Mouse (Mus musculus) embryonic facial prominence, embryonic 13.5 days (tissue): Measurements from ENCODE around the gene Bglap2. TPM values are rescaled to one million over a fixed set of nuclear protein-coding genes. Genes with fewer than 3 reads are reported as not detected.

Experiments used
- ATAC-seq: fragments of 200-750 bp; cut with Nextera tagmentation; 2 replicates; pipeline ENCODE4 v1.8.0; 2017; ENCODE audit warnings: low read depth; ENCODE audit not compliant: insufficient number of reproducible peaks, insufficient read depth, low FRiP score, low TSS enrichment
- H3K27ac ChIP-seq: fragments of 300-500 bp; sonication (generic); 2 replicates; pipeline ENCODE4 v1.5.1; 2015; ENCODE audit warnings: moderate library complexity, mild to moderate bottlenecking, inconsistent platforms
- H3K27me3 ChIP-seq: fragments of 300-500 bp; sonication (generic); 2 replicates; pipeline ENCODE4 v1.6.1; 2015; ENCODE audit warnings: mild to moderate bottlenecking, inconsistent platforms
- H3K36me3 ChIP-seq: fragments of 300-500 bp; sonication (generic); 2 replicates; pipeline ENCODE4 v1.6.1; 2015; ENCODE audit warnings: mild to moderate bottlenecking, inconsistent platforms
- H3K4me1 ChIP-seq: fragments of 300-500 bp; sonication (generic); 2 replicates; pipeline ENCODE4 v1.6.1; 2015; ENCODE audit warnings: inconsistent platforms
- H3K4me2 ChIP-seq: fragments of 300-500 bp; sonication (generic); 2 replicates; pipeline ENCODE4 v1.6.1; 2015; ENCODE audit warnings: moderate library complexity, mild to moderate bottlenecking, inconsistent platforms
- H3K4me3 ChIP-seq: fragments of 300-500 bp; sonication (generic); 2 replicates; pipeline ENCODE4 v1.5.1; 2015; ENCODE audit warnings: mild to moderate bottlenecking, inconsistent platforms
- H3K9ac ChIP-seq: fragments of 300-500 bp; sonication (generic); 2 replicates; pipeline ENCODE4 v1.6.1; 2015; ENCODE audit warnings: mild to moderate bottlenecking, inconsistent platforms
- H3K9me3 ChIP-seq: fragments of 300-500 bp; sonication (generic); 2 replicates; pipeline ENCODE4 v1.6.1; 2016; ENCODE audit warnings: inconsistent platforms
- WGBS: fragments of 180-500 bp; shearing (Covaris S2); methylation state at CpG from one replicate; pipeline ENCODE4 v1.1.7; 2015; ENCODE audit warnings: mixed read lengths; 5-methylcytosine and 5-hydroxymethylcytosine counted together
- polyA plus RNA-seq: library from polyadenylated mRNA; unstranded; fragments of >200 nt; fragmentation: Nextera tagmentation; extraction: Ambion mirVana; gene quantifications from 2 replicates; pipeline ENCODE4 v1.2.1, GENCODE M21; 2015

The Bglap2 gene
- polyA plus RNA-seq, 1 experiment from 2014 or later, result 0.58 TPM

- no peak overlapping the region for H3K9ac ChIP-seq
- no peak overlapping the region for H3K4me2 ChIP-seq
- ATAC-seq, result no peak
- no peaks in the 10 kb centered on the region for H3K9me3 ChIP-seq
- peaks cover 44% of the 10 kb centered on the region for H3K36me3 ChIP-seq
- no peak overlapping the region for H3K4me3 ChIP-seq
- WGBS, result 42% methylated on average over 4 of the region's 4 CpGs
- peaks cover 28% of the 10 kb centered on the region for H3K27me3 ChIP-seq
- H3K27ac ChIP-seq, result peak overlapping the region; percentile 39
- H3K4me1 ChIP-seq, result peaks cover 10% of the 10 kb centered on the region
Measured at GRCm38 (mm10) chr3:88363700-88364099, 14.8 kb downstream of the Bglap2 start.

DNA sequence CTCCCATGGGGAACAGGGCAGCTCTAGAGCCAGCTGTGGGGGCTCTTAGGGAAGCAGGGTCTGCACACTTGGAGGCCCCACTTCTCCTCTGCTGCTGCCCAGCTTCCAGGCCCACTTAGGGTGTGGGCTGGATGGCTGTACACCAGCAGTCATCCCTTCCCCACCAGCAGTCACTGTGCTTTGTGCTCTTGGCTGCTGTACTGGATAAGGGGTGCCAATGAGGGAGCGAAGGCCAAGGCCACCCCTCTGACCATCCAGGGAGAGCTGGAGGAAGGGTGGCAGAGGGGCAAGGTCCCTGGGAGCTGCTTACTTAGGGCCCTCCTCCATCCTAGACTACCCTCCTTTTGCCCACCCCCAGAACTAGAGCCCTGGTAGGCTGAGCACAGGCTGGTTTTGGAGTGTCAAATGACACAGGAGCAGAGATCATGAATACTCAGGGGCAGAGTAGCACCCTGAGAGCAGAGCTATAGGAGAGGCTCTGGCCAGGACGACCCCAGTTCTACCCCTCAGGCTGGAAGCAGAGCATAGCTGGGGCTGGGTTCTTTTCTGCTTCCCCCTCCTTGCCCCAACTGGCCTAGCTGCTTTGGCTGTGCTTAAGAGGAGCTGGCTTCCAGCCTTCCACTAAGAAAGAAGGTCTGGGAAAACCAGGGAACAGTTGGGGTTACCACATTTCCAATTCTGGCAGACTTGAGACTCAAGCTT, 16.7 kb downstream of the Bglap2 start:
- Histone ChIP-seq H3K9ac (no peak overlapping the region), H3K4me3 (no peak overlapping the region), H3K36me3 (peaks cover 63% of the 10 kb centered on the region), H3K9me3 (no peaks in the 10 kb centered on the region), H3K4me1 (peaks cover 10% of the 10 kb centered on the region), H3K4me2 (no peak overlapping the region), H3K27me3 (peaks cover 28% of the 10 kb centered on the region), H3K27ac (no peak overlapping the region; the same call in 1 of the 2 replicates)
- 85% methylated on average over 2 of the region's 2 CpGs for WGBS
- ATAC-seq, result no peak

GRCm38 (mm10) chr3:88361096-88361495, 17.4 kb downstream of the Bglap2 start:
- no peak for ATAC-seq
- peaks cover 10% of the 10 kb centered on the region for H3K4me1 ChIP-seq
- no peak overlapping the region for H3K4me3 ChIP-seq
- peaks cover 70% of the 10 kb centered on the region for H3K36me3 ChIP-seq
- H3K9me3 ChIP-seq, result no peaks in the 10 kb centered on the region
- 81% methylated on average over 6 of the region's 6 CpGs for WGBS
- H3K27me3 ChIP-seq, result peaks cover 23% of the 10 kb centered on the region
- no peak overlapping the region for H3K4me2 ChIP-seq
- no peak overlapping the region for H3K9ac ChIP-seq
- no peak overlapping the region for H3K27ac ChIP-seq

DNA sequence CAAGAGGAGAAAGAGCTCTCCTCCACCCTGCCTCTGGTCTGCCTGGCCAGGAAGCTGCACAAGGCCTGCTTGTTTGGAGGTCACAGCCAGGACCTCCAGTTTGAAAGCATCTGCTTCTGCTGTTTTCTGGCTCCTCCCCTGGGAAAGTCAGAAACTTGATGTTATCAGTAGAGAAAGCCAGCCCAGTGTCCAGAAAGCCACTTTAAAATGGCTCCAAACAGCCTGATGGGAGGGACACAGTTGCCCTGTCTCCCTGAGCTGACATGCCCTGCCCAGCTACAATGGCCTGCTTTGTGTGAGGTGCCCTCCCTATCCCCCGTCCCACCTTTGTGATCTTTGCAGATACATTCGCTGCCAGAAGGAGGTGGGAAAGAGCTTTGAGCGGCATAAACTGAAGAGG, 18.5 kb downstream of the Bglap2 start:
- peak overlapping the region; percentile 22; the same call in 1 of the 2 replicates for H3K27ac ChIP-seq
- WGBS, result 36% methylated on average over 3 of the region's 3 CpGs
- no peak for ATAC-seq

GRCm38 (mm10) chr3:88359584-88359983, 18.9 kb downstream of the Bglap2 start:
- H3K4me2 ChIP-seq, result no peak overlapping the region
- peaks cover 7% of the 10 kb centered on the region for H3K4me1 ChIP-seq
- peaks cover 85% of the 10 kb centered on the region for H3K36me3 ChIP-seq
- 60% methylated on average over 5 of the region's 5 CpGs for WGBS
- H3K27me3 ChIP-seq, result peaks cover 8% of the 10 kb centered on the region
- no peaks in the 10 kb centered on the region for H3K9me3 ChIP-seq
- no peak overlapping the region for H3K4me3 ChIP-seq
- no peak for ATAC-seq
- peak overlapping the region; percentile 51 for H3K9ac ChIP-seq
- peak overlapping the region; percentile 22; the same call in 1 of the 2 replicates for H3K27ac ChIP-seq

More for the DNA sequence above, 18.5 kb downstream of the Bglap2 start:
- peaks cover 81% of the 10 kb centered on the region for H3K36me3 ChIP-seq
- H3K4me2 ChIP-seq, result no peak overlapping the region
- H3K4me3 ChIP-seq, result no peak overlapping the region
- no peaks in the 10 kb centered on the region for H3K9me3 ChIP-seq
- H3K27me3 ChIP-seq, result peaks cover 12% of the 10 kb centered on the region
- peaks cover 10% of the 10 kb centered on the region for H3K4me1 ChIP-seq
- peak overlapping the region; percentile 51 for H3K9ac ChIP-seq

DNA sequence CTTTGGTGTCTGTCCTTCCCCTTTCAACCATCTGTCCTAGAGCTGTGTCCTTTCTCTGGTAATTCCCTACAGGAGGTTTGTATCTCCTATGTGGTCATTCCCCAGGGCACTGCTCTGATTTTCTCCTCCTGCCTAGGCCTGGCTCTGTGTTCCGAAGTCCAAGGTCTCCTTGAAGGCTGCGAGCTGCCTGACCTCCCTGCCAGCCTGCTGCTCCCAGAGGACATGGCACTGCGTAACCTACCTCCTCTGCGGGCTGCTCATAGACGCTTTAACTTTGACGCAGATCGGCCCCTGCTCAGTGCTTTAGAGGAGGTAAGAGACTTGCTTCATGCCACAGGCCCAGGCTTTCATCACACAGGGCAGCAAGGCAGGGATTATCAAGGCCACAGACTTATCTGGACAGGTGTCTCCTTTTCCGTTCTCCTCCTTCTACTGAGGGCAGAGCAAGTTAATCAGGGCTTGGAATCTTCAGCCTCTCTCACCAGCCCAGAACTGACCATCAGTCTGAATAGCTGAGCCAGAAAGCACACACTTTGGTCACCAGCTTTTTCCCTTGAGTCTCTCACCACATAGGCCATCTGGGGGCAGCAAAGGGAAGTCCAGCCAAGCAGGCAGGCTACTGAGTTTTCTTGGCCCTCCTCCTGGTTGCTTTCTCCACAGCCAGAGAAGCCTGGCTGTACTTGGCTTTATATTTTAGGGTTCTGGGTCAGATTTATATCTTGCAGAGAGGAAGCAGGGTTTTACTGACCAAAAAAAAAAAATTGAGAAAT, 23.9 kb downstream of the Bglap2 start:
- H3K9me3 ChIP-seq, result no peaks in the 10 kb centered on the region
- no peak for ATAC-seq
- no peak overlapping the region for H3K4me3 ChIP-seq
- H3K4me2 ChIP-seq, result no peak overlapping the region
- 94% methylated on average over 8 of the region's 8 CpGs for WGBS
- H3K27ac ChIP-seq, result peak overlapping the region; percentile 16; the same call in 1 of the 2 replicates
- H3K27me3 ChIP-seq, result no peaks in the 10 kb centered on the region
- no peaks in the 10 kb centered on the region for H3K4me1 ChIP-seq
- H3K9ac ChIP-seq, result no peak overlapping the region
- peaks cover 99% of the 10 kb centered on the region for H3K36me3 ChIP-seq

GRCm38 (mm10) chr3:88352907-88353306, 25.6 kb downstream of the Bglap2 start:
- WGBS, result 97% methylated on average over 9 of the region's 9 CpGs
- Histone ChIP-seq H3K27ac (no peak overlapping the region), H3K9me3 (no peaks in the 10 kb centered on the region), H3K36me3 (peaks cover 99% of the 10 kb centered on the region), H3K9ac (no peak overlapping the region), H3K4me3 (no peak overlapping the region), H3K4me2 (no peak overlapping the region), H3K27me3 (no peaks in the 10 kb centered on the region), H3K4me1 (no peaks in the 10 kb centered on the region)
- ATAC-seq, result no peak

DNA sequence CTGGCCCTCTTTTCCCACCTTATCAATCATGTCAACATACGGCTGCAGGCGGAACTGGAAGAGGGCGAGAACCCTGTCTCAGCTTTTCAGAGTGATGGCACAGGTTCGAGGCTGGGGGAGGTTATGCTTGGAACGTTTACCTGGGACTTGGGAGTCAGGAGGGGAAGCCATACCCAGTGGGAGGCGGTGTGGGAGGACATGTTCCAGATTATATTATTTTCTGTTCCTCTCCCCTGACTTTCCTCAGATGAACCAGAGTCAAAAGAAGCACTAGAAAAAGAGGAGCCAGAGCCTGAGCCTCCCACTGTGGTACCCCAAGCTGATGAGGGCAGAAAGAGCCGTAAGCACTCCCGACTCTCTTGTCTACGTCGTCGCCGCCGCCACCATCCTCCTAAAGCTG, 27.8 kb downstream of the Bglap2 start:
- no peak overlapping the region for H3K27ac ChIP-seq
- H3K9me3 ChIP-seq, result no peaks in the 10 kb centered on the region
- no peaks in the 10 kb centered on the region for H3K27me3 ChIP-seq
- H3K4me2 ChIP-seq, result no peak overlapping the region
- no peak overlapping the region for H3K9ac ChIP-seq
- no peaks in the 10 kb centered on the region for H3K4me1 ChIP-seq
- no peak overlapping the region for H3K4me3 ChIP-seq
- H3K36me3 ChIP-seq, result peaks cover 99% of the 10 kb centered on the region
- WGBS, result 92% methylated on average over 13 of the region's 13 CpGs
- ATAC-seq, result no peak

GRCm38 (mm10) chr3:88339006-88339405, 39.5 kb downstream of the Bglap2 start:
- WGBS, result 80% methylated on average over 3 of the region's 3 CpGs
- H3K4me1 ChIP-seq, result peaks cover 26% of the 10 kb centered on the region
- H3K36me3 ChIP-seq, result peaks cover 31% of the 10 kb centered on the region
- H3K27ac ChIP-seq, result no peak overlapping the region; the same call in 1 of the 2 replicates
- H3K4me2 ChIP-seq, result no peak overlapping the region
- H3K9ac ChIP-seq, result no peak overlapping the region
- no peak for ATAC-seq
- no peak overlapping the region for H3K4me3 ChIP-seq
- no peaks in the 10 kb centered on the region for H3K9me3 ChIP-seq
- H3K27me3 ChIP-seq, result no peaks in the 10 kb centered on the region

DNA sequence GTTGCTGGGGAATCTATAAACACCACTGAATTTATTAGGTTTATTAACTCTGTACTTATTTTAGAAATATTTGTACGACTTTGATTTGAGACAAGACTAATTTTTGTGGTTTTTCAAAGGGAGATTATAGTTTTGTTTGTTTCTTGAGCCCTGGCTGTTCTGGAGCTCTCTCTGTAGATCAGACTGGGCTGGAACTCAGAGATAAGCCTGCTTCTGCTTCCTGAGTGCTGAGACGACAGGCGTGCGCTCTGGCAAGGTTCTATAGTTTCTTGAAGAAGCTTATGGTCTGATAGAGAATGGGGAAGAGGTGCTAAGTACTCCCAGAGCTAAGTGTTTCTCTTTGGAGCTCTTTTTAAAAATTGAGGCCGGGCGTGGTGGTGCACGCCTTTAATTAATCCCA, 40.2 kb downstream of the Bglap2 start:
- H3K27ac ChIP-seq, result no peak overlapping the region
- 92% methylated on average over 7 of the region's 7 CpGs for WGBS
- H3K4me1 ChIP-seq, result peaks cover 26% of the 10 kb centered on the region
- H3K36me3 ChIP-seq, result peaks cover 24% of the 10 kb centered on the region
- no peak overlapping the region for H3K9ac ChIP-seq
- H3K4me3 ChIP-seq, result no peak overlapping the region
- no peaks in the 10 kb centered on the region for H3K27me3 ChIP-seq
- no peak overlapping the region for H3K4me2 ChIP-seq
- no peak for ATAC-seq
- no peaks in the 10 kb centered on the region for H3K9me3 ChIP-seq

- H3K9me3 ChIP-seq, result no peaks in the 10 kb centered on the region
- 0 out of 2 replicates have a peak overlapping the region, but pooled peaks have one; percentile 7 for H3K4me3 ChIP-seq
- 83% methylated on average over 11 of the region's 11 CpGs for WGBS
- H3K27me3 ChIP-seq, result no peaks in the 10 kb centered on the region
- H3K27ac ChIP-seq, result peak overlapping the region; percentile 35; the same call in 1 of the 2 replicates
- peak overlapping the region; percentile 49 for H3K9ac ChIP-seq
- peaks cover 15% of the 10 kb centered on the region for H3K36me3 ChIP-seq
- no peak for ATAC-seq
- H3K4me1 ChIP-seq, result peaks cover 26% of the 10 kb centered on the region
- H3K4me2 ChIP-seq, result peak overlapping the region; percentile 78
Measured at GRCm38 (mm10) chr3:88337367-88338020, 41.0 kb downstream of the Bglap2 start.
